Mouse (Mus musculus) ES-Bruce4 (cell line): ENCODE data around the gene Prex1.

ENCODE experiments used
- CTCF ChIP-seq: IDR thresholded peaks from one replicate; pipeline ENCODE4 v1.8.1; 2011; ENCODE audit warnings: low read depth, low read length
- EP300 ChIP-seq: IDR thresholded peaks from 2 replicates; pipeline ENCODE4 v1.6.1; 2011; ENCODE audit warnings: low read depth, low read length; ENCODE audit not compliant: insufficient read depth
- POLR2A ChIP-seq: IDR thresholded peaks from one replicate; pipeline ENCODE4 v1.8.1; 2011; ENCODE audit warnings: low read length; ENCODE audit not compliant: insufficient read depth

GRCm38 (mm10) chr2:166541112-166541928 lies 172.3 kb downstream of the Prex1 start:
- no peak for TF ChIP-seq POLR2A
- no peak for TF ChIP-seq CTCF
- no peak for TF ChIP-seq EP300
